Mouse (Mus musculus) limb, embryonic 14.5 days (tissue): ENCODE results near the gene Fyn. TPM values are rescaled to one million over a fixed set of nuclear protein-coding genes. Genes with fewer than 3 reads are reported as not detected.

Experiments
- ATAC-seq: fragments of 200-750 bp; cut with Nextera tagmentation; 2 replicates; pipeline ENCODE4 v1.8.0; 2017; ENCODE audit warnings: low read depth, moderate number of reproducible peaks, moderate TSS enrichment; ENCODE audit not compliant: low FRiP score
- DNase-seq: peaks from one replicate; pipeline ENCODE4 v3.0.0-alpha.2; 2015; ENCODE audit warnings: low spot score
- H3K27ac ChIP-seq: fragments of 300-500 bp; sonication (generic); replicated peaks from 2 replicates; pipeline ENCODE4 v1.5.1; 2014; ENCODE audit warnings: low read depth, mild to moderate bottlenecking, low read length, moderate library complexity, mixed read lengths
- H3K27me3 ChIP-seq: fragments of 300-500 bp; sonication (generic); 2 replicates; pipeline ENCODE4 v1.6.1; 2014; ENCODE audit warnings: low read length, mixed read lengths; ENCODE audit not compliant: control insufficient read depth, insufficient read depth
- H3K36me3 ChIP-seq: fragments of 300-500 bp; sonication (generic); 2 replicates; pipeline ENCODE4 v1.6.1; 2014; ENCODE audit warnings: mild to moderate bottlenecking, low read length, moderate library complexity, mixed read lengths; ENCODE audit not compliant: control insufficient read depth, insufficient read depth
- H3K4me1 ChIP-seq: fragments of 300-500 bp; sonication (generic); 2 replicates; pipeline ENCODE4 v1.6.1; 2014; ENCODE audit warnings: antibody characterized with exemption, low read length, mixed read lengths; ENCODE audit not compliant: control insufficient read depth, insufficient read depth
- H3K4me2 ChIP-seq: fragments of 300-500 bp; sonication (generic); replicated peaks from 2 replicates; pipeline ENCODE4 v1.6.1; 2014; ENCODE audit warnings: low read depth, mild to moderate bottlenecking, low read length, moderate library complexity; ENCODE audit not compliant: severe bottlenecking
- H3K4me3 ChIP-seq: fragments of 300-500 bp; sonication (generic); replicated peaks from 2 replicates; pipeline ENCODE4 v1.5.1; 2014; ENCODE audit warnings: low read length
- H3K9ac ChIP-seq: fragments of 300-500 bp; sonication (generic); 2 replicates; pipeline ENCODE4 v1.6.1; 2014; ENCODE audit warnings: mild to moderate bottlenecking, low read depth, low read length, moderate library complexity; ENCODE audit not compliant: severe bottlenecking
- H3K9me3 ChIP-seq: fragments of 300-500 bp; sonication (generic); 2 replicates; pipeline ENCODE4 v1.6.1; 2016; ENCODE audit warnings: low read length; ENCODE audit not compliant: control insufficient read depth
- POLR2A ChIP-seq: fragments of 200-500 bp; IDR thresholded peaks from 2 replicates; pipeline ENCODE4 v1.8.0; 2012; ENCODE audit warnings: inconsistent platforms, mild to moderate bottlenecking, moderate library complexity, borderline replicate concordance; ENCODE audit not compliant: insufficient read depth, insufficient read length; ENCODE audit errors: extremely low read depth
- WGBS: fragments of 180-500 bp; shearing (Covaris S2); extraction: QIAGEN DNeasy Blood & Tissue Kit; methylation state at CpG from one replicate; pipeline ENCODE4 v1.1.7; 2014; 5-methylcytosine and 5-hydroxymethylcytosine counted together
- polyA plus RNA-seq, 2 experiments: library from polyadenylated mRNA; depleted of rRNA in 1 of 2; stranded (reverse) in 1 of 2; unstranded in 1 of 2; fragments of >200 nt; fragmentation: Nextera tagmentation in 1 of 2; extraction: Ambion mirVana in 1 of 2; gene quantifications; 2 replicates each; pipeline versions ENCODE4 v1.2.1 to v1.2.3; 2012 to 2014

Gene Fyn
- polyA plus RNA-seq, 2 experiments = 51.5 to 58.4 TPM

GRCm38 (mm10) chr10:39562383-39562782 is 193.7 kb downstream of the Fyn start:
- no peaks in the 10 kb centered on the region for H3K27me3 ChIP-seq
- WGBS = 88% methylated on average over 2 of the region's 2 CpGs
- DNase-seq (no peak), ATAC-seq (no peak)
- H3K9ac ChIP-seq = no peak overlapping the region
- no peaks in the 10 kb centered on the region for H3K9me3 ChIP-seq
- H3K27ac ChIP-seq = no peak overlapping the region
- H3K4me1 ChIP-seq = peaks cover 19% of the 10 kb centered on the region
- no peak overlapping the region for H3K4me2 ChIP-seq
- no peak for TF ChIP-seq POLR2A
- H3K36me3 ChIP-seq = peaks cover 13% of the 10 kb centered on the region
- no peak overlapping the region for H3K4me3 ChIP-seq

- Histone ChIP-seq H3K27me3 (no peaks in the 10 kb centered on the region), H3K4me2 (no peak overlapping the region), H3K4me1 (peaks cover 9% of the 10 kb centered on the region), H3K27ac (no peak overlapping the region), H3K4me3 (no peak overlapping the region), H3K36me3 (peaks cover 13% of the 10 kb centered on the region), H3K9ac (peak overlapping the region; percentile 25; the same call in 1 of the 2 replicates), H3K9me3 (no peaks in the 10 kb centered on the region)
- no peak for DNase-seq
- ATAC-seq = peak; percentile 50; the same call in 1 of the 2 replicates
- WGBS = 38% methylated on average over 24 of the region's 24 CpGs
- TF ChIP-seq POLR2A = no peak
These were observed 195.0 kb downstream of the Fyn start for GRCm38 (mm10) chr10:39563552-39564223.

- Histone ChIP-seq H3K27me3 (no peaks in the 10 kb centered on the region), H3K4me2 (no peak overlapping the region), H3K9me3 (no peaks in the 10 kb centered on the region), H3K27ac (no peak overlapping the region), H3K36me3 (peaks cover 5% of the 10 kb centered on the region), H3K4me3 (no peak overlapping the region), H3K9ac (no peak overlapping the region), H3K4me1 (peaks cover 12% of the 10 kb centered on the region)
- ATAC-seq (no peak), DNase-seq (no peak)
- 86% methylated on average over 12 of the region's 12 CpGs for WGBS
- TF ChIP-seq POLR2A = no peak
These were observed 198.2 kb downstream of the Fyn start for GRCm38 (mm10) chr10:39566901-39567300.

- no peak for ATAC-seq
- H3K4me2 ChIP-seq = no peak overlapping the region
- H3K36me3 ChIP-seq = peaks cover 5% of the 10 kb centered on the region
- H3K27ac ChIP-seq = no peak overlapping the region
- peaks cover 9% of the 10 kb centered on the region for H3K4me1 ChIP-seq
- no peaks in the 10 kb centered on the region for H3K27me3 ChIP-seq
- WGBS = 86% methylated on average over 4 of the region's 4 CpGs
- no peak overlapping the region for H3K4me3 ChIP-seq
- no peak overlapping the region for H3K9ac ChIP-seq
- DNase-seq = no peak
- no peak for TF ChIP-seq POLR2A
- H3K9me3 ChIP-seq = no peaks in the 10 kb centered on the region
These were observed 200.3 kb downstream of the Fyn start for GRCm38 (mm10) chr10:39568991-39569390.

- H3K4me1 ChIP-seq = peaks cover 9% of the 10 kb centered on the region; the same call in 1 of the 2 replicates
- no peak overlapping the region for H3K4me2 ChIP-seq
- ATAC-seq = no peak
- no peak for TF ChIP-seq POLR2A
- no peak overlapping the region; the same call in 1 of the 2 replicates for H3K27ac ChIP-seq
- H3K27me3 ChIP-seq = no peaks in the 10 kb centered on the region
- H3K4me3 ChIP-seq = no peak overlapping the region
- no peaks in the 10 kb centered on the region for H3K9me3 ChIP-seq
- 44% methylated on average over 7 of the region's 7 CpGs for WGBS
- DNase-seq = no peak
- H3K9ac ChIP-seq = no peak overlapping the region
- H3K36me3 ChIP-seq = peaks cover 5% of the 10 kb centered on the region
These were observed 202.4 kb downstream of the Fyn start for GRCm38 (mm10) chr10:39571011-39571410.
